Comparison of ENCODE assay signal across 11 mouse cellular contexts in the genomic region with DNA sequence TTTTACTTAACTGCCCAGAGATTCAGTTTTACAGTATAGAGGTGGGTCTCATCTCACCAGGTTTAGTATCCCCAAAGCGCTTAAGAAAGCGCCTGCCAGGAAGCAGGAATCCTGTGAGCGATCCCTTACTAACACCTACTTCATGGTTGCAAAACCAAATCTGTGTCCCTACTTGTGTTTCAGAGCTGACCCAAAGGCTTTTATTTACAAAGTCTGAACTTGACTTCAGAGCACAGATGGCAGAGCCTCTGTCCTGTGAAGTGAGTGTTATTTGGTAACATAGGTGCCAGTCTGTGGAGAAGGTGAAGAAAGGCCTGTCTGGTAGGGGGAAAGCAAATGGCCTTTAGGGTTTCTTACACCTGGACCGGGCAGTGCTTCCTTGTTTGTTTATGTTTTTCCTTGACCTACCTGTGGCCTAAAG.
DNase-seq lines count a peak whose midpoint lies in the region; ATAC-seq and TF ChIP-seq lines count a peak whose summit lies in the region.
"Had no signal": no experiment of that assay in that cellular context is flagged by ENCODE, and none has a peak within 500 bp of the region (broad histone marks: within the 10 kb centered on the region; RNA-seq: fewer than 3 reads in every experiment).

No protein-coding gene starts in this region.

- ATAC-seq in lung, embryonic 14.5 days (ENCODE audit: insufficient read depth), result no peak

- peaks cover 45% of the 10 kb centered on the region for H3K36me3 ChIP-seq in heart, adult 2 months (ENCODE audit: control insufficient read depth, insufficient read depth, low read length)
- 0 out of 2 replicates have a peak, but pooled peaks cover 3% of the 10 kb centered on the region for H3K36me3 ChIP-seq in lung, embryonic 14.5 days (ENCODE audit: insufficient read depth)
- H3K36me3 ChIP-seq: embryonic facial prominence, embryonic 12.5 days had no signal

- WGBS in heart, adult 2 months, result 43% methylated on average over 4 of the region's 4 CpGs
- 62% methylated on average over 4 of the region's 4 CpGs for WGBS in lung, embryonic 14.5 days

- intact Hi-C loops in heart, adult 2 months (cut with DNase I), result loop anchor here (10.0 kb wide), 1 partner anchor 541 kb away; a partner anchor contains a TSS
- intact Hi-C loops in left cerebral cortex, postnatal 4 days (cut with DNase I), result no loop called here

- no peaks in the 10 kb centered on the region for H3K27me3 ChIP-seq in heart, adult 2 months (ENCODE audit: control insufficient read depth, insufficient read depth, low read length)
- H3K27me3 ChIP-seq in lung, embryonic 14.5 days (ENCODE audit: insufficient read depth, low read length), result no peaks in the 10 kb centered on the region
- H3K27me3 ChIP-seq: embryonic facial prominence, embryonic 12.5 days had no signal

- H3K4me3 ChIP-seq in heart, adult 2 months, result peak overlapping the region; percentile 45
- H3K4me3 ChIP-seq in lung, embryonic 14.5 days (ENCODE audit: low read depth, low read length), result peak overlapping the region; percentile 52; the same call in 1 of the 2 replicates
- H3K4me3 ChIP-seq: embryonic facial prominence, embryonic 12.5 days had no signal

- peak overlapping the region; percentile 75 for H3K4me2 ChIP-seq in lung, embryonic 14.5 days
- H3K4me2 ChIP-seq: hindbrain, embryonic 14.5 days; midbrain, embryonic 11.5 days had no signal

- no peaks in the 10 kb centered on the region for H3K9me3 ChIP-seq in lung, embryonic 14.5 days (ENCODE audit: low read depth, low read length)
- H3K9me3 ChIP-seq: embryonic facial prominence, embryonic 12.5 days had no signal

- no peak for TF ChIP-seq EP300 in heart, adult 2 months (IDR thresholded peaks at IDR 0.05; ENCODE audit: insufficient read depth, low read depth, low read length)

- no peak for TF ChIP-seq CTCF in heart, adult 2 months (IDR thresholded peaks at IDR 0.05)
- TF ChIP-seq CTCF in lung, embryonic 14.5 days (IDR thresholded peaks at IDR 0.05; ENCODE audit: low read depth), result no peak

- peak overlapping the region; percentile 40 for H3K9ac ChIP-seq in heart, adult 2 months (ENCODE audit: low read depth, low read length)
- peak overlapping the region; percentile 13 for H3K9ac ChIP-seq in lung, embryonic 14.5 days
- H3K9ac ChIP-seq: embryonic facial prominence, embryonic 12.5 days; hindbrain, embryonic 14.5 days had no signal

- H3K79me2 ChIP-seq in heart, adult 2 months (replicated peaks; ENCODE audit: control insufficient read depth, insufficient read depth, low read length), result peaks cover 3% of the 10 kb centered on the region

- peak overlapping the region; percentile 89 for H3K27ac ChIP-seq in heart, adult 2 months
- peak overlapping the region; percentile 42; the same call in 1 of the 2 replicates for H3K27ac ChIP-seq in lung, embryonic 14.5 days (ENCODE audit: low read depth)
- H3K27ac ChIP-seq: embryonic facial prominence, embryonic 12.5 days; hindbrain, embryonic 14.5 days had no signal

- no peak for TF ChIP-seq POLR2A in heart, adult 2 months (IDR thresholded peaks at IDR 0.05; ENCODE audit: insufficient read depth, low read depth, low read length)

- peak in 1 of 2 experiments; percentile 33 for DNase-seq in heart, adult 2 months
- DNase-seq in heart, adult 8-10 months (ENCODE audit: low spot score), result no peak
- no peak for DNase-seq in lung, embryonic 14.5 days
- DNase-seq in lung, postnatal 14 days, result no peak
- peak; percentile 40 for DNase-seq in induced T-regulatory cell, adult 2 months (ENCODE audit: low read depth)
- peak; percentile 85 for DNase-seq in skeletal muscle tissue, adult 2 months (ENCODE audit: low read depth, low spot score)
- no peak for DNase-seq in left cerebral cortex, postnatal 4 days
- no peak for DNase-seq in ovary, postnatal 14 days (ENCODE audit: low spot score)

- H3K4me1 ChIP-seq in heart, adult 2 months (ENCODE audit: control insufficient read depth, insufficient read depth, low read length), result peaks cover 32% of the 10 kb centered on the region
- H3K4me1 ChIP-seq in lung, embryonic 14.5 days (ENCODE audit: insufficient read depth), result peaks cover 41% of the 10 kb centered on the region

Comparison
In these comparisons a context has a peak if more than half of its experiments do, and no peak if none do; other contexts are left out.
1. DNase-seq: peak in induced T-regulatory cell, adult 2 months (single experiment) and skeletal muscle tissue, adult 2 months (single experiment); none in heart, adult 8-10 months (single experiment), lung, embryonic 14.5 days (single experiment), lung, postnatal 14 days (single experiment), left cerebral cortex, postnatal 4 days (single experiment) and ovary, postnatal 14 days (single experiment).